Mouse (Mus musculus): Measurements from ENCODE around the gene Actr2.
"Not testable (repeated sequence)": the region's sequence is repeated elsewhere in the genome, so short reads cannot be mapped to it uniquely, and the experiment has no call there.

Actr2 gene

DNA sequence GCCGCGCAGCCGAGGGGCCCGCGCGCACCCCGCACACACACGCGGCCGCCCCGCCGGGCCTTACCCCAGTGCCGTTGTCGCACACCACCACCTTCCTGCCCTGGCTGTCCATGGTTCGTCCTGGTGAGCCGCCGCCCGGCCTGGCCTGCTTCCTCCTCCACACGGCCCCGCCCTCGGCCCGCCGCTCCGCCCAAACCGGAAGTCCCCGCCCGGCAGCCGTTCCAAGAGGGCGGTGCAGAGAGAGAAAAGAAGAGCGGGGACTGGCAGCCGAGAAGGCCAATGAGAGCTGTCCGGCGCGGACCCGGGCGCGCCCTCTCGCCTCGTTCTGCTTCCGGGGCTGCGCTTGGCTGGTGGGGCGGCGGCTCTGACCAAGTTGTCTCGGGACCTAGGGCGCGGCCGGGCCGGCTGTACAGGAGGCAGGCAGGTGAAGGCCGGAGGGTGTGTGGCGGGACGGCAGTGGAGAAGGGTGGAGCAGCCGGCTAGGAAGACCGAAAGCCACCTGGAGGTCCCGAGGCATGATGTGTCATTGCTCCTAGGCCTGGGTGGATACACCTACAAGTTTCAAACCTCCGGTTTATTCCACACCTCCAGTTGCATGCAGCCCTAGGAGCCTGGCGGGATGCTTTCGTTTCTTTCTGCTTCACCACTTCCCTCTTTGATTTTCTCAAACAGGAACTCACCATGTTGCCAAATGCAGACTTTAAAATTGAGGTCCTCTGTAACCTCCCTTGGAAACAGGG is at the start of gene Actr2:
Gene Actr2, minus strand, starts transcription at position 173 of the 740 bp plus-strand sequence.
- DNase-seq (ENCODE audit: low spot score in 2 of 2) = peak; percentile 97 to 99

DNA sequence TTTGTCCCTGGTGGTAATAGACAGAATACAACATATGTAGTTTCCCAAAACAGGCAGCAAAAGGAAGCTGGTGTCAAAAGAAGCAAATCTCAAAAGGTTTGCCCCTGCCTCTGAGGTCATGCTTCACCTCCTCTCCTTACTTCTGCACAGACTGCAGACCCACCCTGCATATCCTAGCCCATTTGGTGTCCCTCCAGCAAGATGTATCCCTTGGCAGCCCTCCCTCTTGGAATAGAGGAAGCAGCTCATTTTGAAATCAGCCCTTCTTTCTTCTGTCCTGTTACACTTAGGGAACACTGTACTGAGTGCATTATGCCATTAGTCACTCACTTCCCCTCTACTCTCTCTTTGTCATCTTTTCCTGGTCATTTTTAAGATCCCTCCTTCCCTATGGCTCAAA is 46.2 kb upstream of the Actr2 start:
- no peak for DNase-seq (ENCODE audit: low spot score in 2 of 2)

GRCm38 (mm10) chr11:20153542-20153941 is 40.8 kb upstream of the Actr2 start:
- DNase-seq (ENCODE audit: low spot score in 2 of 2) = not testable (repeated sequence)

DNA sequence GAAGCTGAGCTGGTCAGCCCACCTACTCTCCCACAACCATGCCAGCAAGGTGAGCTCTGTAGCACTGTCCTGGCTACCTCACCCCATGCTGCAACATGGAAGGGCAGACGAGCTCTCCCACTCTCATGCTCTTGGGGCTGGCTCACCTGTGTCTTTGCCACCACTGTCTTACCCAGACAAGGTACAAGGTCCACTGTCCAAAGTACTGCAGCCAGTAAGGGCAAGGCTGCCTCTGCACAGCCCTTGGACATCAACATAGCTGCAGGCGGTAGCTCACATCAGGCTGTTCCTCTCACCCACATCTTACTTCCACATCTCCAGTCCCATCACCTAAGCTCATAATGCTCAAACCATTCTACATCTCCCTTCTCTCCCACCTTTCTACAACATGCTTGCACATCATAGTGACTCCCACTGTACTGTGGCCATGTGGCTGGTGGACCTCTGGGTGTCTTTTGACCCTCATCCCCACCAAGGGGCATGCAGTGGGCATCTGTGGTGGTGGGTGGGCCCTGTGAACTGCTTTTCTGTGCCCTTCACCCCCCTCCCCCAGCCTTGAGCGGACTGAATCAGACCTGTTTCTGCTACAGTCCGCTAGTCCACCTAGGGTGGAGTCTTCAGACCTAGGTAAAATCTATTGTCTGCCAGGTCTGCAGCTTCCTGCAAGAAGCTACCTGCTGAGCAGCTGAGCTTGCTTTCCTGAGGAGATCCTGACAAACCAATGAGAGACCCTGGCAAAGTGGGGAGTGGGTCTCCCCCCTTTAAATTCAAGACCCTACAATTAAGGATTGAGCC is 39.6 kb upstream of the Actr2 start:
- no peak for DNase-seq (ENCODE audit: low spot score in 2 of 2)

DNA sequence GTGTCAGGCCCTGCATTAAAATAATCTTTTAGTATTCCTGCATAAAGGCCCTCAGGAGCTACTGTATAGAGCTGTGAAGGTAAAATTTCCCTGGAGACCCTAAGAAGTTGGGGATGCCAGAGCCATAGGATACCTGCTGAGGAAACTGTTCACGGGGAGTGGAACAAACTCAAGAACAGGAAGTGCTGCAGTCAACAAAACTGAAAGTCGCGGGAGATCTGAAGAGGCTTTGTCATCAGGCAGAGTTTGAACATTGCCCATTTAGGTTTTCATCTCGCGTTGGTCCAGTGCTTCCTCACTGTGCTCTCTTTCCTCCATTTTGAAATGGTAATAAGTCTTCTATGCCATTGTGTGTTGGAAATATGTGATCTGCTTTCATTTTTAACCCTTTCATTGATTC is 38.6 kb upstream of the Actr2 start:
- no peak for DNase-seq (ENCODE audit: low spot score in 2 of 2)

- DNase-seq (ENCODE audit: low spot score in 2 of 2) = no peak
Observed at GRCm38 (mm10) chr11:20149936-20150335, 37.2 kb upstream of the Actr2 start.

DNA sequence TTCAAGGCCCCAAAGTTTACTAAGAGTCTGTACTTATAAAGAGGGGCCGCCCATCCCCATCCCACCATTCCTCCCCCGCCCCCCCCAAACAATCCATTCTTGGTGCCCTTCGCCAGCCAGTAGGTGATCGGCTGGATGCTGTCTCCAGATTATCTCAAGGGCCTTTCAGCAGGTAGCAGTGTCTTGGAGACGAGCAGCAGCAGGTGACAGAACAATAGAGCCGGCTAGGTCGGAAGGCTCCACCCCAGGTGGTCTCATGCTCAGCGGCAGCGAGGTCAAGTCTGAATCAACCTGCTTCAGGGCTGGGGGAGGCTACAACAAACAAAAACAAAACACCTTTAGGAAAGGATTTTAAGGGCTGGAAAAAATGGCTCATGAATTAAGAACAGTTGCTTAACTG is 32.7 kb upstream of the Actr2 start:
- no peak for DNase-seq (ENCODE audit: low spot score in 2 of 2)

DNA sequence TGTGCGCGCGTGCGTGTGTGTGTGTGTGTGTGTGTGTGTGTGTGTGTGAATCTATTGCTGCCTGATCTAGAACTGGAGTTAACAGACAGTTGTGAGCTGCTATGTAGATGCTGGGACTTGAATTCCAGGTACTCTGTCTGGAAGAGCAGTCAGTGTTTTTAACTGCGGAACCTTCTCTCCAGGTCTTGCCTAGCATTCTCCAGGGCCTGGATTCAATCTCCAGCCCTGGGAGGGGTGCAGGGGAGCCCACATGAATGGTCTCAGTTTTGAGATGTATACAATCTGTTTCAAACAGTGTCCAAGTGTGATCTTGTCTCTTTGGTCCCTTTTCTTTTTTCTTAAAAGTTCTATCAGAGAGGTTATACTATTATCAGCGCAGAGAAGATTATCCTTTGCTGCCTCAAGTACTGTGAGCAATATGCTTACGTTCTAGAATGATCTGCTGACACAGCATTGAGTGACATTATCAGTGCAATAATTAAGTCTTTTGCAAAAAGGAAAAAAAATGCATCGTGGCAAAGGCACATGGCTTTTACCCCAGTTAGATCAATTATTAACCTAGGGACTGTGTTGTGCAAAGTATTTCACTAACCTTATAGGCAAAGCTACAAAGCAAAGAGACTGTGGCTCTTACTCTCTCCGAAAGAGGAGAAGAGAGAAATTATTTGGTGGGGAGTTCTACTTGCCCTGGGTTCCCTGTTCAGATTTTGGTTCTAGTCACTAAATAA is 32.0 kb upstream of the Actr2 start:
- DNase-seq (ENCODE audit: low spot score in 2 of 2) = no peak

DNA sequence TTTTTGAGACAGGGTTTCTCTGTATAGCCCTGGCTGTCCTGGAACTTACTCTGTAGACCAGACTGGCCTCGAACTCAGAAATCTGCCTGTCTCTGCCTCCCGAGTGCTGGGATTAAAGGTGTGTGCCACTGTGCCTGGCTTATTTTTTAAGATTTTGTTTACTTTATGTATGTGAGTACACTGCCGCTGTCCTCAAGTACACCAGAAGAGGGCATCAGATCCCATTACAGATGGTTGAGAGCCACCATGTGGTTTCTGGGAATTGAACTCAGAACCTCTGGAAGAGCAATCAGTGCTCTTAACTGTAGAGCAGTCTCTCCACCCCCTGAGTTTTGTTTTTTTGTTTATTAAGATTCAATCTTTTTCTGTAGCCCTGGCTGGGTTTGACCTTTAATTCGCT is 31.0 kb upstream of the Actr2 start:
- not testable (repeated sequence) for DNase-seq (ENCODE audit: low spot score in 2 of 2)

GRCm38 (mm10) chr11:20142516-20142915 is 29.8 kb upstream of the Actr2 start:
- DNase-seq (ENCODE audit: low spot score in 2 of 2) = no peak

GRCm38 (mm10) chr11:20140286-20140685 is 27.6 kb upstream of the Actr2 start:
- DNase-seq (ENCODE audit: low spot score in 2 of 2) = no peak

DNA sequence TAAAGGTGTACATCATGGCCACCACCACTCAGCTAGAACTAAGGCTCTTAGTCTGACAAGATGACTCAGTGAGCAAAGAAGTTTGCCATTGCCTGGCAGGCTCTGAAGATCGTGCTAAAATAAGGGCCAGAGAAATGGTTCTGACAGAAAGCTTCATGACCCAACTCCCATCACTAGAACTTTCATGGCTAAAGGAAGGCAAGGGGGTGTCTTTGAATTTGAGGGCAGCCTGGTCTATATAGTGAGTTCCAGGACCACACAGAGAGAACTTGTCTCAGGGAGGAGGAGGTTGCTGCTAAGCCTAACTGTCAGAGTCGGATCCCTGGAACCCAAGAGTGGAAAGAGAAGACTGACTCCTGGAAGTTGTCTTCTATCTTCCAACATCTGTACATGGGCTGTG is 27.0 kb upstream of the Actr2 start:
- DNase-seq (ENCODE audit: low spot score in 2 of 2) = no peak

DNA sequence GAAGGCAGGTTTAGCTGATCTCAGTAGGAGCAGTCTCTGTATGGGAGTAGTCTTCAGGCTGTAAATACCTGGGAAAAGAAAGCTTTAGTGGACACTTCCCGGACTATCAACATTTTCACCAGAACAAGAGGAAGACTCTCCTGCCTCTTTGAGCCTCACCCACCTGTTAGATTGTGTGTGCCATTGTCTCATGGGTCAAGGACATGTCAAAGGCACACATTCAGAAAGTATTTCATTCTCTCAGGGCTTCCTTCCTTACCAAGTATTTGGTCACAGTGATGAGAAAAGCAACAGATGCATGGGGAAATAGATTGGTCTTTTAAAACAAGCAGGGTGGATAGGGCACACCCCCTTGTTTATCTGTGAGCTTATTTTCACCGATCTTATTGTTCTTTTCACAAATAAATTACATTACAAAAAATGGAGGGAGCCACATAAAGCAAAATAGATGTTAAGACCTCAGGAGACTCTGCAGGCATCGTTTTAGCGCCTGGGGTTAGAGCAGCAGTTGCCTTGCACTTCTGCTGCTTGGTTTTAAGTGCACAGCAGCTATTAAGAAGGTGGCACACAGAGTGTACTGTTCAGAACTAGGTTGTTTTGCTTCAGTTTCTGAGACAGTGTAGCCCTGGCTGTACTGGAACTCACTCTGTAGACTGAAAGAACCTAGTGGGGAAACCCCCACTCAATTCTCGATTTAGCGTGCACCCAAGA is 25.9 kb upstream of the Actr2 start:
- no peak for DNase-seq (ENCODE audit: low spot score in 2 of 2)

DNA sequence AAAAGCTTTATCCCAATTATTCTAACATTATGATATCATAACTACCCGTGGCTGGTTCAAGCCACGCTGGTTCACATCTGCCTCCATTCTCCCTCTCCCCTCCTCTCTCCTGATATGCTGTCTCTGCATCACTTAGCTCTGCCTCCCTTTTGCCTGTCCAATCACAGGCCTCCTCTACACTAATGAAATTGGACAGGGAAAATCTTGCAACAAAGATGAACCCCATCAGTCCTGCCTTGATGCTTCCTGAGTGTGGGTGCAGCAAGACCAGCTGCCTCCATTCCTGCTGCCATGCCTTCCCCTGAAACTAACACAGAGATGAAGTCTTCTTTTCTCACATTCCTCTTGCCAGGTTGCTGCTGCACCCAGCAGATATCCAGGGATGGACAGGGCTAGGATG is 25.2 kb upstream of the Actr2 start:
- no peak for DNase-seq (ENCODE audit: low spot score in 2 of 2)

GRCm38 (mm10) chr11:20136314-20136713 is 23.6 kb upstream of the Actr2 start:
- DNase-seq (ENCODE audit: low spot score in 2 of 2) = no peak

DNA sequence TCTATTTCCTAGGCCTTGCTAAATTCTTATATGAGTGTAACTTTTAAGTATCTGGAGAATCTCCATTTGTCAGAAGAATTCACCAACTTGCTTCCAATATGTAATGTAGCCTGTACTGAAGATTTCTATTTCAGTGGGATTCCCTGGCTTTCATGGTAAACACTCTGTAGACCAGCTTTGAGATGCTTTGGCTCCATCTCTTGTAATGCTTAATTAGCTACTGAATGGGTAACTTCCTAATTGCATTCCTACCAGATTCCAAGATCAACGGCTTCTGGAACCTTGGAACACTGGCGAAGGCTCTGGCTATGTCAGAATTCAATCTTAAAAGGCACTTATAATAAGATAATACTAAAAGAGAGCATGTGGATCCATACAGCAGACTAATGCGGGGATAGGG is 22.2 kb upstream of the Actr2 start:
- not testable (repeated sequence) for DNase-seq (ENCODE audit: low spot score in 2 of 2)

DNA sequence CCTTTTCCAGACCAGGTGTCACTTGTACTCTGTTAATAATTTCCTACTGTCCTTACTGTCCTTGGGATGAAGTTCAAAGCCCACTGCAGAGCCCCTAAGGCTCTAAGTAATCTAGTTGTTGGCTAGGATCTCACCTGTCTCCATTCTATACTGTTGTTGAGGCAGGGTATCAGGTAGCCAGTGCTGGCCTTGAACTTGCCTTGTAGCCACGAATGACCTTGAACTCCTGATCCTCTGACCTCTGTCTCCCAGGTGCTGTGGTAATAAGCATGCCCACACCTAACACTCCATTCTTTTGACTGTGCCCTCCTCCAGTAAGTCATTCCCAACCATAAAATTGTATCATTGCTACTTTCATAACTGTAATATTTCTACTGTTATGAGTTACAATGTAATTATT is 21.0 kb upstream of the Actr2 start:
- DNase-seq (ENCODE audit: low spot score in 2 of 2) = no peak

DNA sequence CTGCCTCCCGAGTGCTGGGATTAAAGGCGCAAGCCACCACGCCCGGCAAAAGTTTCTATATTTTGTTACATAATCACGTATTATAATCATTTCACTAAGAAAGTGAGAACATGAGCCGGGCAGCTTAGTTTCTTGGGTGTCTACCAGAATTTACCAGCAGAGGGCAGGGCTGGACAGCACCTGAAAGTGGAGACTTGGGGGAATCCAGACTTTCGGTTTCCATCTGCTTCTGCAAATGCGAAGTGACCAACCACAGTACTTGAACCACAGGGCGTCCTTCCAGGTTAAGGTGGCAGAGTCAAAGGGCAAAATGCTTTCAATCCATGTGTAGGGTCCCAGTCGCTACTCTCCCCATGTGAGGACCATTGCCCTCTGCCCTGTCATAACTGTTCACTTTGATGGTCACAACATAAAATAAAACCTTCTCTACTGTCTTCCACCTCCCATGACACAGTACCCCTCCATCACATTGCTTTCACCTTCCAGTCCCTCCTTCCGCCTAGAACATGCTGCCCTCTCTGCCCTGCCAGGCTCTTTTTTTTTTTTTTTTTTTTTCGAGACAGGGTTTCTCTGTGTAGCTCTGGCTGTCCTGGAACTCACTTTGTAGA is 20.3 kb upstream of the Actr2 start:
- peak; percentile 44 to 73 for DNase-seq (ENCODE audit: low spot score in 2 of 2)

GRCm38 (mm10) chr11:20126673-20127516 is 14.2 kb upstream of the Actr2 start:
- DNase-seq (ENCODE audit: low spot score in 2 of 2) = no peak

DNA sequence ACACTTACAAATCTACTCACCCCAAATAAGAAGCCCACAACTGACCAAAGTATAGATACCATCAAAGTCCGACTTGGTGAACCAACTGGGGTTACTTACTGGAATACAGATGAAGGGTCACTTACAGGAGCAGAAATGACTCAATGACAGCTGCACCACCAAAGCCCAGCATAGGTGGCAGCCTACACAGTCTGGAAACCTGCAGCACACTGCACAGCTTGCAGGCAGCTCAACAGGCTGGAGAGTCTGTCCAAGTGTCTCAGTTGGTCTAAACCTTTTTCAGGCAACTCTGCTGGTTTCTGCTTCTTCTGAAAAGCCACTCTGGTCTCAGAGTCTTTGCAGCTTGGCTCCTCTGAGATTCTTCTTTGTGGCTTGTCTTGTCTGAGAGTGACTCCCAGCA is 12.7 kb upstream of the Actr2 start:
- no peak for DNase-seq (ENCODE audit: low spot score in 2 of 2)

GRCm38 (mm10) chr11:20116701-20117100 is 4.0 kb upstream of the Actr2 start:
- no peak for DNase-seq (ENCODE audit: low spot score in 2 of 2)

Data from spleen, postnatal 14 days (tissue).